Mouse (Mus musculus): ENCODE measurements at regions not wholly inside any gene's neighbourhood (a gene's known extent, or its start where the extent isn't known, plus 50 kb on each side); places are given as distances from the start of the nearest gene placed in this dataset.
A peak's percentile ranks its signal among the peaks of the same experiment; 100 is the strongest.

GRCm38 (mm10) chr2:114782450-114782849, 127.7 kb upstream of the Dph6 start:
- H3K9ac ChIP-seq (ENCODE audit: low read depth, low read length) = no peak overlapping the region
- H3K4me3 ChIP-seq (ENCODE audit: low read depth, low read length) = no peak overlapping the region
- H3K9me3 ChIP-seq (replicated peaks; ENCODE audit: control insufficient read depth, low read length, poor library complexity, severe bottlenecking) = no peaks in the 10 kb centered on the region
- 88% methylated on average over 6 of the region's 6 CpGs for WGBS
- H3K36me3 ChIP-seq (ENCODE audit: control insufficient read depth, insufficient read depth, low read length) = no peaks in the 10 kb centered on the region
- no peak overlapping the region for H3K27ac ChIP-seq (ENCODE audit: low read length)
- no peak for ATAC-seq
- H3K4me1 ChIP-seq (ENCODE audit: control insufficient read depth, insufficient read depth, low read length) = peaks cover 3% of the 10 kb centered on the region; the same call in 1 of the 2 replicates
- H3K4me2 ChIP-seq (ENCODE audit: low read length) = no peak overlapping the region
- H3K27me3 ChIP-seq (ENCODE audit: control insufficient read depth, insufficient read depth, low read depth, low read length) = no peaks in the 10 kb centered on the region

GRCm38 (mm10) chr2:114784191-114784590, 129.4 kb upstream of the Dph6 start:
- H3K4me3 ChIP-seq (ENCODE audit: low read depth, low read length) = no peak overlapping the region
- no peak overlapping the region for H3K4me2 ChIP-seq (ENCODE audit: low read length)
- no peaks in the 10 kb centered on the region for H3K9me3 ChIP-seq (replicated peaks; ENCODE audit: control insufficient read depth, low read length, poor library complexity, severe bottlenecking)
- ATAC-seq = peak; percentile 72; the same call in 1 of the 2 replicates
- no peak overlapping the region for H3K27ac ChIP-seq (ENCODE audit: low read length)
- peaks cover 3% of the 10 kb centered on the region; the same call in 1 of the 2 replicates for H3K4me1 ChIP-seq (ENCODE audit: control insufficient read depth, insufficient read depth, low read length)
- no peaks in the 10 kb centered on the region for H3K36me3 ChIP-seq (ENCODE audit: control insufficient read depth, insufficient read depth, low read length)
- no peak overlapping the region for H3K9ac ChIP-seq (ENCODE audit: low read depth, low read length)
- H3K27me3 ChIP-seq (ENCODE audit: control insufficient read depth, insufficient read depth, low read depth, low read length) = no peaks in the 10 kb centered on the region

GRCm38 (mm10) chr2:114788251-114788650, 133.5 kb upstream of the Dph6 start:
- Histone ChIP-seq H3K9me3 (replicated peaks; ENCODE audit: control insufficient read depth, low read length, poor library complexity, severe bottlenecking) (no peaks in the 10 kb centered on the region), H3K36me3 (ENCODE audit: control insufficient read depth, insufficient read depth, low read length) (no peaks in the 10 kb centered on the region), H3K9ac (ENCODE audit: low read depth, low read length) (no peak overlapping the region), H3K27me3 (ENCODE audit: control insufficient read depth, insufficient read depth, low read depth, low read length) (no peaks in the 10 kb centered on the region), H3K27ac (ENCODE audit: low read length) (no peak overlapping the region), H3K4me2 (ENCODE audit: low read length) (no peak overlapping the region), H3K4me3 (ENCODE audit: low read depth, low read length) (no peak overlapping the region), H3K4me1 (ENCODE audit: control insufficient read depth, insufficient read depth, low read length) (peaks cover 3% of the 10 kb centered on the region; the same call in 1 of the 2 replicates)
- WGBS = 90% methylated on average over 3 of the region's 3 CpGs
- ATAC-seq = no peak

- no peaks in the 10 kb centered on the region for H3K9me3 ChIP-seq (replicated peaks; ENCODE audit: control insufficient read depth, low read length, poor library complexity, severe bottlenecking)
- no peaks in the 10 kb centered on the region for H3K27me3 ChIP-seq (ENCODE audit: control insufficient read depth, insufficient read depth, low read depth, low read length)
- H3K4me3 ChIP-seq (ENCODE audit: low read depth, low read length) = no peak overlapping the region
- no peak overlapping the region for H3K9ac ChIP-seq (ENCODE audit: low read depth, low read length)
- H3K36me3 ChIP-seq (ENCODE audit: control insufficient read depth, insufficient read depth, low read length) = no peaks in the 10 kb centered on the region
- WGBS = 89% methylated on average over 6 of the region's 6 CpGs
- no peak for ATAC-seq
- H3K4me2 ChIP-seq (ENCODE audit: low read length) = no peak overlapping the region
- no peaks in the 10 kb centered on the region for H3K4me1 ChIP-seq (ENCODE audit: control insufficient read depth, insufficient read depth, low read length)
- H3K27ac ChIP-seq (ENCODE audit: low read length) = no peak overlapping the region
These were observed 142.0 kb upstream of the Dph6 start for GRCm38 (mm10) chr2:114796630-114797290.

GRCm38 (mm10) chr2:114797291-114797650, 142.5 kb upstream of the Dph6 start:
- 46% methylated on average over 1 of the region's 1 CpGs for WGBS
- Histone ChIP-seq H3K27me3 (ENCODE audit: control insufficient read depth, insufficient read depth, low read depth, low read length) (no peaks in the 10 kb centered on the region), H3K4me3 (ENCODE audit: low read depth, low read length) (no peak overlapping the region), H3K9me3 (replicated peaks; ENCODE audit: control insufficient read depth, low read length, poor library complexity, severe bottlenecking) (no peaks in the 10 kb centered on the region), H3K36me3 (ENCODE audit: control insufficient read depth, insufficient read depth, low read length) (no peaks in the 10 kb centered on the region), H3K4me1 (ENCODE audit: control insufficient read depth, insufficient read depth, low read length) (no peaks in the 10 kb centered on the region), H3K9ac (ENCODE audit: low read depth, low read length) (no peak overlapping the region), H3K27ac (ENCODE audit: low read length) (no peak overlapping the region), H3K4me2 (ENCODE audit: low read length) (no peak overlapping the region)
- no peak for ATAC-seq

- Histone ChIP-seq H3K36me3 (ENCODE audit: control insufficient read depth, insufficient read depth, low read length) (no peaks in the 10 kb centered on the region), H3K27ac (ENCODE audit: low read length) (no peak overlapping the region), H3K4me1 (ENCODE audit: control insufficient read depth, insufficient read depth, low read length) (no peaks in the 10 kb centered on the region), H3K4me3 (ENCODE audit: low read depth, low read length) (no peak overlapping the region), H3K9me3 (replicated peaks; ENCODE audit: control insufficient read depth, low read length, poor library complexity, severe bottlenecking) (no peaks in the 10 kb centered on the region), H3K27me3 (ENCODE audit: control insufficient read depth, insufficient read depth, low read depth, low read length) (no peaks in the 10 kb centered on the region), H3K4me2 (ENCODE audit: low read length) (no peak overlapping the region), H3K9ac (ENCODE audit: low read depth, low read length) (no peak overlapping the region)
- WGBS = 92% methylated on average over 3 of the region's 3 CpGs
- ATAC-seq = no peak
These were observed 148.5 kb upstream of the Dph6 start for GRCm38 (mm10) chr2:114803241-114803640.

GRCm38 (mm10) chr2:114803928-114804327, 149.2 kb upstream of the Dph6 start:
- ATAC-seq = no peak
- no peaks in the 10 kb centered on the region for H3K9me3 ChIP-seq (replicated peaks; ENCODE audit: control insufficient read depth, low read length, poor library complexity, severe bottlenecking)
- no peak overlapping the region for H3K4me2 ChIP-seq (ENCODE audit: low read length)
- no peak overlapping the region for H3K27ac ChIP-seq (ENCODE audit: low read length)
- H3K27me3 ChIP-seq (ENCODE audit: control insufficient read depth, insufficient read depth, low read depth, low read length) = no peaks in the 10 kb centered on the region
- 83% methylated on average over 3 of the region's 3 CpGs for WGBS
- no peak overlapping the region for H3K4me3 ChIP-seq (ENCODE audit: low read depth, low read length)
- no peaks in the 10 kb centered on the region for H3K36me3 ChIP-seq (ENCODE audit: control insufficient read depth, insufficient read depth, low read length)
- no peak overlapping the region for H3K9ac ChIP-seq (ENCODE audit: low read depth, low read length)
- no peaks in the 10 kb centered on the region for H3K4me1 ChIP-seq (ENCODE audit: control insufficient read depth, insufficient read depth, low read length)

GRCm38 (mm10) chr2:114805436-114806047, 150.8 kb upstream of the Dph6 start:
- no peaks in the 10 kb centered on the region for H3K4me1 ChIP-seq (ENCODE audit: control insufficient read depth, insufficient read depth, low read length)
- no peak overlapping the region for H3K9ac ChIP-seq (ENCODE audit: low read depth, low read length)
- no peaks in the 10 kb centered on the region for H3K36me3 ChIP-seq (ENCODE audit: control insufficient read depth, insufficient read depth, low read length)
- no peak overlapping the region for H3K27ac ChIP-seq (ENCODE audit: low read length)
- H3K9me3 ChIP-seq (replicated peaks; ENCODE audit: control insufficient read depth, low read length, poor library complexity, severe bottlenecking) = no peaks in the 10 kb centered on the region
- H3K4me2 ChIP-seq (ENCODE audit: low read length) = no peak overlapping the region
- no peaks in the 10 kb centered on the region for H3K27me3 ChIP-seq (ENCODE audit: control insufficient read depth, insufficient read depth, low read depth, low read length)
- WGBS = 77% methylated on average over 3 of the region's 3 CpGs
- ATAC-seq = no peak
- no peak overlapping the region for H3K4me3 ChIP-seq (ENCODE audit: low read depth, low read length)

- Histone ChIP-seq H3K27ac (ENCODE audit: low read length) (no peak overlapping the region), H3K36me3 (ENCODE audit: control insufficient read depth, insufficient read depth, low read length) (no peaks in the 10 kb centered on the region), H3K4me3 (ENCODE audit: low read depth, low read length) (no peak overlapping the region), H3K9ac (ENCODE audit: low read depth, low read length) (no peak overlapping the region), H3K27me3 (ENCODE audit: control insufficient read depth, insufficient read depth, low read depth, low read length) (no peaks in the 10 kb centered on the region), H3K4me2 (ENCODE audit: low read length) (no peak overlapping the region), H3K4me1 (ENCODE audit: control insufficient read depth, insufficient read depth, low read length) (no peaks in the 10 kb centered on the region), H3K9me3 (replicated peaks; ENCODE audit: control insufficient read depth, low read length, poor library complexity, severe bottlenecking) (no peaks in the 10 kb centered on the region)
- no peak for ATAC-seq
- WGBS = 77% methylated on average over 5 of the region's 5 CpGs
These were observed 153.3 kb upstream of the Dph6 start for GRCm38 (mm10) chr2:114808046-114808445.

Data from midbrain, embryonic 16.5 days (tissue).